Mouse (Mus musculus): ENCODE results near the gene Tex30.
"Not testable (repeated sequence)": the region's sequence is repeated elsewhere in the genome, so short reads cannot be mapped to it uniquely, and the experiment has no call there.

Tex30 gene

DNA sequence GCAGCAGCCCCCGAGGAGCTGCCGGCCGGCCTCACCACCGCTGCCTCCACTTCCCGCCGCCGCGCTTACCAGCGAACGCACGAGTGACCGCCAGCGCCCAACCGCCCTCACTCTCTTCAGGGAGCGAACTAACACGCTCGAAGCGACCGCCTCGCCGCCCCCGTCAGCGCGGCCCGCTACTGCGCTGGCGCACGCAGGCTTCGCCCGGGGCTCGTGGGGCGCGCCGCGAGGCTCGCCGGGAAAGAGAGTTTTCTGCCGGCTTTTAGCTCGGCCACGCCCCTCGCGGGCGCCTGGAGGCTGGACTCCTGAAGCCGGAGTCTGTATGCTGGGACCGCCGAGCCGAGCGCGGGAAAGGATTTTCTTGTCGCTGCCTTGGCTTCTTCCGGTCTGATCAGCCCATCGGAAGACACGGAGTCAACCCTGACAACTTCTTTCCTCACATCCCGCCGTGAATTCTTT is at the start of gene Tex30:
Gene Tex30 (minus strand): TSS at position 183 of the 459 bp plus-strand sequence.
- peak; percentile 93 for DNase-seq

DNA sequence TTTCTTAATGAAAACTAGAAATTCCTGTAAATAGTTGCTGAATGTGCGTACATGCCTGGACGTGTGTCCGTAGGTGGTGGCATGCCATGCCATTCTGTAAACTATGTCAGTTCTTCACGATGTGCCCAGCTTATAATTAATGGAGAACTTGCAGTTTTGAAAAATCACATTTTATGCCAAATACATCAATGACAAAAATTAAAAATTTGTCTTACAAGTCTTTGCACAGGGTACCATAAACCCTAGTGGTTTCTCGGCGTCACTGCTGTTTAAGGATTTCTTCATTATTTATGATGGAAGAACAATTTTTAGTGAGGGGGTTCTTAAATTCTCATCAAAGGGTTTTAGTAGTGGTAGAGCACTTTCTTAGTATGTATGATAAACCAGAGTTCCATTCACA is 46.5 kb upstream of the Tex30 start:
- DNase-seq: no peak

DNA sequence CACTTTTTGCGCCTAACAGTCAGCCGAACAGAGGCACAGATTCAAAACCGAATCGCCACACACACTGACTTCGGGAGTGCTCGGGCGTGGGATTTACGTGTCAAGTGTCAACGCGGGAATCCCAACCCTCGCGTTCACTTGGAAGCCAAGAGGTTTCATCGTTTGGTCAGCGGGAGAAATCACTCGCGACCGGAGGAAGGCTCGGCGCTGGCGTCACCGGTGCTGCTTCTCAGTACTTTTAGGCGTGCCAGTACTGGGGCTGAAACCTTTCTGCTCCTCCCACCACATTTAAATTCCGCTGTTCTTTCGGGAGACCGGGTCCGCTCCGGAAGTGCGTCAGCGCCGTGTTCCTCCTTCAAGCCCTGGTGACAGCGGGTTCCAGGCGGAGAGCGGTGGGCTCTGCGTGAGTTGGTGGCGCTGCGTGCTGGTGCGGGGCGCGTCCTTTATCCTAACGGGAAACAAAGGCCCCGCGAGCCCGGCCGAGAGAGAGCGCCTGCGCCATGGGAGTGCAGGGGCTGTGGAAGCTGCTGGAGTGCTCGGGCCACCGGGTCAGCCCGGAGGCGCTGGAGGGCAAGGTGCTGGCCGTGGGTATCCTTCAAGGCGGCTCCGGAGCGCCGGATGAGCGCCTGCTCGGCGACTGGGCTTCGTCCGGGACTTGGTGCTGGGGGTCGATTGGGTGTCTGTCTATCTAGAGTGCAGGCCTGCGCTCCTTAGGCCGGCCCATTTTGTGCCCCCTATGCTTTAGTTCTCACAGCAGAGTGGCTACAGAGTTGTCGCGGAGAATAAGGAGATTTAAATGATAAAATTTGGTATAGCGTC is 45.5 kb upstream of the Tex30 start, which contains the start of gene Ercc5:
Gene Ercc5 (plus strand): TSS at position 182 of the 819 bp plus-strand sequence.
- DNase-seq: peak; percentile 89

DNA sequence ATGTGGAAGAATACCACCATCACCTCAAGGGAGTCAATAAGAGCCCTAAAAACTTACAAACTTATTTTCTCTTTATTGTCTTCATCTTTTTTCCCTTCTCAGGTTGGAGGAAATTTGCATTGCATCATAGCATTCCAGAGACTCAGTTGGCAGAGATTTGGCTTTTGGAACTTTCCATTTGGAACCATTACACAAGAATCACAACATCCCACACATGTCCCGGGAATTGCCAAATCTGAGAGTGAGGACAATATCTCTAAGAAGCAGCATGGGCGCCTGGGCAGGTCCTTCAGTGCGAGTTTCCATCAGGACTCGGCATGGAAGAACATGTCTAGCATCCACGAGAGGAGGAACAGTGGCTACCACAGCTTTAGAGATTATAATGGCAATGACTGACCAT is 40.5 kb upstream of the Tex30 start:
- no peak for DNase-seq

DNA sequence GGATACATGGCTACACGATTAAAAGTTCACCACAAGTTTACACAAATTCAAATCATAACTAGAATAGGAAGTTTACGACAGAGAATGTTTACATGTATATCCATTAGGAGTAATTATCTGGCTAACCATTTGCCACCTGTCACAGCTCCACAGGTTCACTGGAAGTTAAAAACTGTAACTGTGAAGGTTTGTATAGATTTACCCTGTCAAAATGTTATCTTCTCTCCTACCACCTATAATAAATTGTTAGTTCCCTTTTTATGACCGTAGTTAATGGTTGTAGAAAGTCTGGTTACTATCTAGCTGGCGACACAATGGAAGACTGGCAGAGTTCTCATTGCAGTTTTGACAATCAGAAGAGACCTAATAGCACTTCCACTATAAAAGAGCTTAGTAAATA is 38.0 kb upstream of the Tex30 start:
- no peak for DNase-seq

DNA sequence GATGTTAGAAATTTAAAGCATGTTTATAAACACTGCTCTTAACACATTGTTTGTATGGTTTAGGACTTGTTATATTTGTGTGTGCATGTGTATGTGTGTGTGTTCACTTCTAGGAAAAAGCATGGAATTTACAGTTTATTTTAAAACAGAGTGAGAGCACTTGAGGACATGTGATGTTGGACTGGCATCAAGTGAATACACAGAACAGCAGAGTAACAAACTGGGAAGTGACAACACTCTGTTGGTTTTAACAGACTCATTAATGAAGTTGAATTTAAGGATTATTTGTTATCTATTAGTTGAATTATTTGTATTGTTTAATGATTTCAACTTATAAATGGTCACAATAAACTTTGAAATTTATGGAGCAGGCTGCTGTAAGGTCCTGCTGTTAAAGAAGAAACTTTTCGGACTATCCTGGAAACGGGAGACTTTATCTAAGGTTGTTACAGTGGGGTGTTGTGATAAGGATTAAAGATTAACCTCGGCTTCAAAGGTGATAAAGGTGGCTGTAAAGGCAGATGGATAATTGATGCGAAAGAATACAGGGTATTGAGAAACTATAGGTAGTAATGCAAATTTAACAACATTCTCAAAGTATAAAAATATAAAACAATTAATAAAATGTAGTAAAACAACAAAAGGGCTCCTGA is 27.8 kb upstream of the Tex30 start:
- no peak for DNase-seq

DNA sequence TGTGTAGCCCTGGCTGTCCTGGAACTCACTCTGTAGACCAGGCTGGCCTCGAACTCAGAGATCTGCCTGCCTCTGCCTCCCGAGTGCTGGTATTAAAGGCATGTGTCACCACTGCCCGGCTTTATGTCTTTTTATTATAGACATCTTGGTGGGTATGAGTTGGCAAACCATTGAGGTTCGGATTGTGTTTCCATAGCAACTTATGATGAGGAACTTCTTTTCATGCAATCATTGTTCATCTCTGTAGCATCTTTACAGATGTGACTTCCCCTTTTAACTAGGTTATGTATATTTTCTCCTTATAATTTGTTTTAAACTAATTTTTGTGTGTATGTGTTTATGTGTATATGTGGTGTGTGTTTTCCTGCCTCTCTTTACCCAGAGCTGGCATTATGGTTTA is 23.3 kb upstream of the Tex30 start:
- DNase-seq: no peak

DNA sequence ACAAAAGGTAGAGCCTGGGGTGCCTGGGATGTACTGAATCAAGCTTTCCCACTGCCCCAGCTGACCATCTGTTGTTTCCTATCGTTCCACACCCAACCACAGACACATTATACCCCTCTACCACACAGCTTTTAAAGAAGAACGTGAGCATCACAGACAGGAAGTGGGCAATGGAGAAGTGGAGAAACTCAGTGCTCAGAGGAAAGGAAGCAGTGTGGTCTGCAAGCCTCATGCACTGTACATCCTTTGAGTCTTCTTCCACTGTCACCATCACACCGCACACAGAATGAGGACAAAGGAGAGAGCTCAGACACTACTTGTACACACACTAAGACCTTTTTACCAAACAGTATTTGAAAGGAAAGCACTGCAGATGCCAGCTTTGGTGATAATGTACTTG is 20.0 kb upstream of the Tex30 start:
- DNase-seq: no peak

DNA sequence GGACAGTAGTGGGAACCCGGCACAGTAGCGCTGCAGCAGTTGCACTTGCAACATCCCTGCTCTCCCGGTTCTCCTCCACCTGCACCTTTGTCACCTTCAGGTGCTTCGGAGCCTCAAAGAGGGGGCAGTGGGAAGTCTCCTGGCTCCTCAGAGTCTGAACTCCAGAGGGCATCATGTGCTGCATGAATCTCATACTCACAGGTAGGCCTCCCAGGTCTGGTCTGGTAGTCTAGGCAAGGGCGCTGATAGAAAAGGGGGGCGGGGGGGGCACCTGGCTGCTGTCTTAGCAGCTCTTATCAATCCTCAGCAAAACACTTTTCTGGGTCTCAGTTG is 17.8 kb upstream of the Tex30 start:
- no peak for DNase-seq

DNA sequence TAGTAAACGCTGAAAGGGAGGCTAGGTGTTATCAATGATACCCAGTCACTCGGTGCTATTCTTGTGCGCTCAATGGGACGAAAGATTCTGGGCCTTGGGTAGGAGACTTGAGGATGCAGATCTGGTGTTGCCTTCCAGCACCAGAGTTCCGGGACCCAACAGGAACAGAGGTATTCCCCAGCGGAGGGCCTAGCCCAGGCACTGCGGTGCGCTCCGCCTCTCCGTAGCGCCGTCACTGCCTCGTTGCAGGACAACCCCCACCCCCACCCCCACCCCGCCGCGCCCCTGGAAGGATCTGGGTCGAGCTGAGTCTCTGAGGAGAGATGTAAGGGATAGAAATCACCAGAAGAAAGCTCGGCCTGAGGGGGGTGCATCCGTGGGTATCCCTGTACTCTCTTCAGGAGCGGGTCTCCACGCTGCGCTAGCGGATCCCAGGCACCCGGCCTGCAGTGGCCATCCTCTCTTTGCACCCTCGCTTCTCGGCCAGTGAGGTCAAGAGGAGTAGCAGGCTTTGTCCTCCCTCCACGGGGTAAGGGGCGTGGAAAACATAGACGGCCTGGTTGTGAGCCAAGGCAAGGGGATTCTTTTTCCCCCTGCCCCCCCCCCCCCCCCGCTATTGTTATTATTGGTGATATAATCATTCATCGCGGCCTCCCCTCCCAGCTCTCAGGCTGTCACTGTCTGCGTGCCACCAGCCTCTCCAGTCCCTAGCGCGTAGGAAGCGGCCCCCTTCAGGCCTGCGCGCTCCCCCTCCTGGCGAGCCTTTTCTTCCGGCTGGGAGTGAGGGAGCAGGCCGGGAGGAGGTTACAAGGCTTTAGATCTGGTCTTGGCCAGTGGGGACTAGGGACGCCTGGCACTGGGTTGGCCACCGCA is 17.2 kb upstream of the Tex30 start:
- peak; percentile 84 for DNase-seq

DNA sequence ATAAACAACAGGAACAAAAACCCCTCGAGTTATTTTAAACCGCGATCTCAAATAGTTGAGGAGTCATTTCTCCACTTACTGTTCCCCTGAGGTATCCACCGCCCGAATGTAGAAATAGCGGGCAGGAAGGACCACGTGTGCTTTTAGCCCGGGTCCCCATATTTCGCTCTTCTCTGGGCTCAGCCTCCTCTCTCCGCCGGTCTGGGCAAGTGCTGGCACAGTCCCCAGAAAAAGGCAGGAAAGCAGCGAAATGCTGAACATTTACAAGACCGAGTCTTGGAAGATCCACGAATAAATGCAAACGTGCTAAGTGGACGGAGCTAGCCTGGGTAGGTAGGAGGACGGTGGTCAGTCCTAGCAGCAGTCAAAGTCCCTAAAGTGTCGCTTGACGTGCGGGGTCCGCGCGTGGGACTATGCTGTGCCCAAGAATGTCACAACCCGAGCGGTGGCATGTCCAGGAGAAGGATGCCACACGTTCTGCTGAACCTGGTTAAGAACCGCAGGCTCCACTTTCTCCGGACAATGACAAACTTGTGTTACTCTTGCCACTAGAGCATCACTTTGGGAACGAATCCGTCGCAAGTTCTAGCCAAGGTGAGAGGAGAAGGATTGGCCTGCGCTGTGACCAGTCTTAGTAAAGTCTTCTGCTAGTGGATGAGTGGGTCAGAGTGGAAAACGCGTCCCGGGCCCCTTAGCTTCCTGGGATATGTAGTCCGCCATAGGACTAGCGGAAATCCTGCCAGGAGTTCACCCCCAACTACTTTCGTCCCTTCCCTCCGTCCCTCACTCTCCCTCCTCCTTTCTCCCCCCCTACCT is 16.2 kb upstream of the Tex30 start, which contains the start of the genes Kdelc1 and Bivm:
Gene Kdelc1 (minus strand): TSS at position 570 of the 816 bp plus-strand sequence.
Gene Bivm (plus strand): TSS at position 719 of the 816 bp plus-strand sequence.
- peak; percentile 95 for DNase-seq

DNA sequence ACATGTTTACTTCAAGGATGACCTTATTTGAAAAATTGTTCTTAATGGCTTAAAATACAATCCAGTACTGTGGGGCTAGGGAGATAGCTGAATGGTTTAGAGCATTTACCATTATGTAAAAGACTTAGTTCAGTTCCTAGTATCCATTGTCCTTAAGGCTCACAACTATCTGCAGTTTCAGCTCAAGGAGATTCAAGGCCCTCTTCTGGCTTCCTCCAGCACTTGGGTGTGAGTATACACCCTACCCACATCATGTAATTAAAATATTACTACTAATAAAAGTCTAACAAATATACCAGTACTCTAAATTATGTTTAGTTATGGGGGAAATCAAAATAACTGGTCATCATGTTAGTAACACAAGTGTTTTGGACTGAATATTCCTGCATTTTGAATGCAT is 15.3 kb upstream of the Tex30 start:
- DNase-seq: no peak

DNA sequence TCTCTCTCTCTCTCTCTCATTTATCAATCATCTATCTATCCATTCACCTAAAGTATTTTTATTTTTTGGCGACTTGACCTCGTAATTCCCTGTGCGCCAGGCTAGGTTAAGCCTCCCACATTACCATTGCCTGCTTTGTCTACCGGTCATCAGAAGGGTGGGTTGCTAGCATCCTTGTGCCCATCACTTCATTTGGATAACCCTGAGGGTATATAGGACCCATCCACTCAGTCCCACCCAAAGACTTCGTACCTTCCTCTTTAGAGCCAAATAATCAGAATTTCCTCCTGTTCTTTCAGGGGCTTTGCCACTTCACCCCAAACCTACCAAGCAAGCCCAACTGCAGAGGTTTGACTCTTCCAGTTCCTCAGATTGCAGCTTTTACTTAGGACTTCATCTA is 698 bp upstream of the Tex30 start:
- DNase-seq: no peak

DNA sequence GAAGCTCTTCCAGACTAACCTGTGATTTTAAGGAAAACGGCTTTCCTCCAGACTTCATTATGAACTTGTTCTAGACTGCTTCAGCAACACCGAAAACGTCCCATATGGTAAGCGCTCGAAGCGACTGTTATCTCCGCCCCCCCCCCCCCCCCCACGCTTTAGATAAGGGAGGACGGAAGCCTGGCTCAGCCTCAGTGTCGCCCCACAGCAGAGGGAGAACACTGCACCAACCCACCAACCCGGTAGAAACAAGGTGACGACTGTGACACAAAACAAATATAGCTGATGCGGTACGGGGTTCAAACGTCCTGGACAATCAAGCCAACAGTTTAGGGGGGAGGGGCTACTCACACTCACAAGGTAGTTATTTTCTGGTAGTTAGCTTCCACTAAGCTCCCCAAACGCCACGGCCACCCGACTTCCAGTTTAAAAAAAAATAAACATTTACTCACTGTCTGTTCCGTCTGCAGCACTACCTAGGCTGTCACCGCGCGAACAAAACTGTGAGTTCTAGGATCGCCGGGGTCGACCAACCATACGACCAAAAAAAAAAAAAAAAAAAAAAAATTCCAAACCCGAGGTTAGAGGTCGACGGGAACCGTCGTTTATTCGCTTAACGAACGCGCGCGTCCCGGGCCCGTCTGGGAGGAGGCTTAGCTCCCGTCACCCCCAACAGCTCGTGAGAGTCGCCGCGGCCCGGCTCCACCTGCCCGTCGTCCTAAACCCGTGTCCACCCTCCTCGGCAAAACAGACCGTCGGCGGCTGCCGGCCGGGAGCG is 604 bp downstream of the Tex30 start:
- DNase-seq: peak; percentile 21

DNA sequence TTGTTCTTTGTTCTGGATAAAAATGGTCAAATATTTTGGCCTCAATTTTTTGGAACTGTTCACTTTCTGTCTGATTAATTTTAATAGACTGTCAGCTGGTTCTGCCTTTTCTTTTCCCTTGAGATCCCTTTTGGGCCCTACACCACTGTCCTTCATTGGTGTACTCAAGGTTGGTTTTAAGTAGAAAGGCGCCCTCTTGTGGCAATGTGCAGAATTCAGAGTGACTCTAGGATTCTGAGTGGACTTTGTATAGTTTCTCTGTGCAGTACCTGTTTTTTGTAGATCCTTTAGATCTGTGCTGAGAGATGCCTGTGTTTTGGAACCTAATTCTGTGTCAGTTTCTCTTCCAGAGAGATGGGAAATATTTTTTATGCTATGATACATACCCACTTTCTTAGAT is 37.6 kb downstream of the Tex30 start:
- DNase-seq: peak; percentile 27

DNA sequence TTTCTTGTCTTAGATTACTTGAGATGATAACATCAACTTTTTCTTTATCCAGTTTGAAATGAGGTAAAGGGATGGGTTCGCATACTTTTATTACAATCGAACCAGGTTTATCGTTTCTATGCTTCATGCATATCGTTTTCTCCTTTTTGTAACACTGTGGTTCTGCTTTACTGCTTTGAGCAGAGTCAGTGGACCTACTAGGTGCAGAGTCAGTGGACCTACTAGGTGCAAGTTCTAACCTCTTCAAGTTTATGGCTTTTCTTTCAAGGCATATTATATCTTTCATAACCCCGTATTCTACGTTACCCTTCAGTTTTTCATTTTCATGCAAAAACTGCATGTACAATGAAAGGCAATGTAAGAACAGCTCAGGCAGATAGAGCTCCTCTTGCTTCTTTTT is 38.8 kb downstream of the Tex30 start:
- DNase-seq: no peak

DNA sequence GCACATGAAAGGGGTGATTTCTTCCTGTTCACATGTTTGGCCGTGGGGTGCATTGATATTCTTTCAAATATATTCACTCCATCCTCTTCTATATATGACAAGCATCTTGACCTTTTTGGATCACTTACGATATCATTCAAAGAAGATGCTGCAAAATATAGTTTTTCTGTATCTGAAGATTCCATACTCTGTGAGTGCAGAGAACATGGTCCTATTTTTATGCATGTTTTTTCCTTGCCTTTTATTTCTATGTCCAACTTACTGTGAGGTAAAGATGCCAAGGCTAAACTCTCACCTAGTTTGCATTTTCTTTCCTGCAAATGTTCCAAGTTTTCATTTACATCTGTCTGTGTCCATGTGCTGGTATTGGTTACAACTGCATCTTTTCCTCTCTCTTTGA is 40.4 kb downstream of the Tex30 start, which contains the start of gene Gm8251:
Gene Gm8251 (minus strand): TSS at position 101 of the 400 bp plus-strand sequence.
- DNase-seq: no peak

DNA sequence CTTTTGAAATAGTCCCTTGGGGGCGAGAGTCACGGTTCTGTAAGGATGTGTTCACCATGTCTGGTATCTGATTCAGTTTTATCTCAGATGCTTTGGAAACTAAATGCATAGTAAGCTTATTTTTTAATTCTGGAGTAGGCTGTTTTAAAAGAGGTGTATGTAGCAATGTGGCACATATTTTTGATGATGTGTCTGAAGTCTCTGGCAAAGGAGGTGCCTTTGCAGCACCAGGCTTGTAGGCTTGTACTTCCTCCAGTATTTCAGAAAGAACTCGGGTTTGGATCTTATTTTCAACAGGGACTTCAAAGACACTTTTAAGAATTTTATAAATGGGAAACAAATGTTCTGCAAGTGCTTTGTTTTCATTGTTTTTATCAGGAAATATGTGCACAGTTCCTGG is 44.4 kb downstream of the Tex30 start:
- no peak for DNase-seq

DNA sequence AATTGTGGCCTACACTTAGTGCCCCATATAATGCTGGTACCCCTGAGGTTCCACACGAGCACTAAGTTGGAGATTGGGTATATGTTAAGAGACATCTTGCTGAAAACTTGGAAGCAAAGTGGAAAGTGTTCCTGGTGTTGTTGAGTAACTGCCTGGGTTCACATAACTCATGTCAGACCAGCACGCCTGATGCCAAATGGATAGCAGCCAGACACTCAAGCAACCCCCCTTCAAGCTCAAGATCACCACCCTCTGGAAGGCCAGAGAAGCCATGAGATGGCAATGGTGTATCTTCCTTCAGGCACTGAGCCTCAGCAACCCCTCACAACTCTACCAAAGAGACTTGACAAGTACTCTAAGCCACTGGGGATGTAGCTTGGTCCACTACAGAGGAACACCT is 55.7 kb downstream of the Tex30 start:
- no peak for DNase-seq

DNA sequence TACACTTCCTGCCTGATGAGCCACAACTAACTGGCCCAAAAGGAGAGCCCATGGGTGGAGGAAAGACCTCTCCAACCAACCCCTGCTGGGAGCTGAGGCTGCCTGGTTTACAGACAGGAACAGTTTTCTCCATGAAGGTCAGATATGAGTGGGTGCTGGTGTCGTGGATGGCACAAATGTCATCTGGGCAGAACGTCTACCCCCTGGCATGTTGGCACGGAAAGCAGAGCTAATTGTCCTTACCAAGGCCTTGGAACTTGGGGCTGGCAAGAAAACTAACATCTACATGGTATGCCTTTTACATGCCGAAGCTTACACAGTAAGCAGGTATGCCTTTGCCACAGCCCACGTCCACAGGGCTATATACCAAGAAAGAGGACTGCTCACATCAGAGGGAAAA is 56.6 kb downstream of the Tex30 start:
- not testable (repeated sequence) for DNase-seq

DNA sequence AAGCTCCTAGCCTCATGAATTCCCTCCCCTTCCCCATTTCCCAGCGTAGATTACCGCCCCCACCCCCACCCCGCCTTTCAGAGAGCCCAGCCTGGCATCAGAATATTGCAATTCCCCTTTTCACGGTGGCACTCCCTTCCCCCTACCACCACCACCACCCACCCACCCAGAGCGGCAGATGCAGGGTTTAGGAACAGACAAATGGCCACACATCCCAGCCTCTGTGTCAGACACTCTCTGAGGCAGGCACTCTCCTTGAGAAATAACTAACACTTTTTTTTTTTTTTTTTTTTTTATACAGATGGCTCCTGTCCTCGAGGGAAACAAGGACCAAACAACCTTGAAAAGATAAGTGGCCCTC is 59.7 kb downstream of the Tex30 start:
- no peak for DNase-seq

All from kidney, adult 11 months (tissue).